Mouse (Mus musculus): ENCODE measurements around the gene Gm6465. TPM values are rescaled to one million over a fixed set of nuclear protein-coding genes. Genes with fewer than 3 reads are reported as not detected.
"Not testable (repeated sequence)": the region's sequence is repeated elsewhere in the genome, so short reads cannot be mapped to it uniquely, and the experiment has no call there.

Gene Gm6465
- total RNA-seq (2014; rRNA removed) (not detected in 2 replicates), polyA plus RNA-seq (2015; fragmentation: Nextera tagmentation; extraction: Ambion mirVana) (not detected in 2 replicates)

DNA sequence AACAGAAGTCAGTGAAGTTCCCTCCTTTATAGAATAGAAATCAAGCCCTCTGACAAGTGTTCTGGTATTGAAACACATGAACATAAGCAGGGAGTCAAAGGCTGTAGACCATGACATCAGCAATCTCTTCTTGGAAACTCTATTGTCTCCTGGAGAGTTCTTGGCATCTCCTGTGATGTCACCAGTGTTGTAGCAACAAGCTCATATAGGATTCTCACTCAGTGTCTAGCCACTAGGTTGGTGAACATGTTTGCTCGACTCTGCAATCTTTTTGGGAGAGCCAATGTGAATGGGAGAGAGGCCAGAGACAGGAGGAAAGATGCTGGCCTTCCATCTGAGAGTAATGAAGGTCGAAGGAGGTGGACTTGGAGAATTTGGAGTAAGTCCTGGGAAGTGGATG, at the start of gene Gm6465:
Gene Gm6465 (plus strand): TSS at position 301 of the 400 bp plus-strand sequence.
- H3K36me3 ChIP-seq (ENCODE audit: insufficient read depth, low read length); H3K9ac ChIP-seq (replicated peaks; ENCODE audit: low read length); H3K4me2 ChIP-seq (ENCODE audit: low read depth, low read length); H3K4me1 ChIP-seq (ENCODE audit: insufficient read depth, low read length); ATAC-seq; H3K27ac ChIP-seq; H3K4me3 ChIP-seq (ENCODE audit: low read length); DNase-seq (ENCODE audit: low spot score); H3K9me3 ChIP-seq (ENCODE audit: low read length); H3K27me3 ChIP-seq (ENCODE audit: insufficient read depth, low read length): not testable (repeated sequence)
- 64% methylated on average over 2 of the region's 2 CpGs for WGBS

DNA sequence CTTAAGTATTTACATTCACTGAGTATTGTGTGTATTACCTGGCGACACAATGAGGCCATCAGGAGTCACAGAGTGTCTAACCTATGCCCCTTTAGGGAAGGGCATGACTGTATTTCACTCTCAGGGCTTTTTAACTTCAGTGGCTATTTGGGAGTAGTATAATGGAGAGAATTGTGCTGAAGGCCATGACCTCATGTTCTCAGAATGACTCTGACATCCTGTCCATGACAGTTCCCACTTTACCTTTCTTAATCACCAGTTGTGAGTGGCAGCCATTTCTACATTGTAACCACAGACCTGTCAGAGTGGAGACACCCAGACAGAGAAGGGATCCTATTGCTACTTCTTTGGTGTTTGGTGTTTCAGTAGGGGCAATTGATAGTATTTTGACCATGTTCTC, 485 bp downstream of the Gm6465 start:
- not testable (repeated sequence) for H3K4me2 ChIP-seq (ENCODE audit: low read depth, low read length); H3K27me3 ChIP-seq (ENCODE audit: insufficient read depth, low read length); ATAC-seq; H3K36me3 ChIP-seq (ENCODE audit: insufficient read depth, low read length); H3K9ac ChIP-seq (replicated peaks; ENCODE audit: low read length); H3K4me3 ChIP-seq (ENCODE audit: low read length); DNase-seq (ENCODE audit: low spot score); H3K9me3 ChIP-seq (ENCODE audit: low read length); H3K4me1 ChIP-seq (ENCODE audit: insufficient read depth, low read length); H3K27ac ChIP-seq
- WGBS: 75% methylated on average over 1 of the region's 1 CpGs

DNA sequence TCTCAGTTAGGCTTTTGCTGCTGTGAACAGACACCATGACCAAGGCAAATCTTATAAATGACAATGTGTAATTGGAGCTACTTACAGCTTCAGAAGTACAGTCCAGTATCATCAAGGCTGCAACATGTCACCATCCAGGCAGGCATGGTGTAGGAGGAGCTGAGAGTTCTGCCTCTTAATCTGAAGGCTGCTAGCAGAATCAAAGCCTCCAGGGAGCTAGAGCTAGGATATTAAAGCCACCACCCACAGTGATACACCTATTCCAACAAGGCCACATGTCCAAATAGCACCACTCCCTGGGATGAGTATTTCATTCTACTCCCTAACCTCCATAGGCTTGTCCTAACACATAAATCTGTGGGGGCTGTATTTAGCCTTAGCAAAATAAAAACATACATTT, 12.6 kb downstream of the Gm6465 start:
- not testable (repeated sequence) for H3K9me3 ChIP-seq (ENCODE audit: low read length); H3K9ac ChIP-seq (replicated peaks; ENCODE audit: low read length); H3K4me3 ChIP-seq (ENCODE audit: low read length); H3K36me3 ChIP-seq (ENCODE audit: insufficient read depth, low read length); H3K27ac ChIP-seq; DNase-seq (ENCODE audit: low spot score); H3K4me1 ChIP-seq (ENCODE audit: insufficient read depth, low read length); H3K27me3 ChIP-seq (ENCODE audit: insufficient read depth, low read length); H3K4me2 ChIP-seq (ENCODE audit: low read depth, low read length); ATAC-seq

Other genes with a start within 250 kb of the Gm6465 start
- not detected in 2 replicates for gene Gm8922, start 163.6 kb upstream of the Gm6465 start, total RNA-seq (2014; rRNA removed)
- not detected in 2 replicates for gene Gm8922, start 163.6 kb upstream of the Gm6465 start, polyA plus RNA-seq (2015; fragmentation: Nextera tagmentation; extraction: Ambion mirVana)
- gene Gm8926, start 75.0 kb upstream of the Gm6465 start, total RNA-seq (2014; rRNA removed): not detected in 2 replicates
- gene Gm8926, start 75.0 kb upstream of the Gm6465 start, polyA plus RNA-seq (2015; fragmentation: Nextera tagmentation; extraction: Ambion mirVana): not detected in 2 replicates
- not detected in 2 replicates for gene 4933402N22Rik, start 72.5 kb downstream of the Gm6465 start, total RNA-seq (2014; rRNA removed)
- not detected in 2 replicates for gene 4933402N22Rik, start 72.5 kb downstream of the Gm6465 start, polyA plus RNA-seq (2015; fragmentation: Nextera tagmentation; extraction: Ambion mirVana)

Data from hindbrain, postnatal 0 days (tissue).